Mouse (Mus musculus): ENCODE data around the gene Hist2h2aa1. TPM values are rescaled to one million over a fixed set of nuclear protein-coding genes. Genes with fewer than 3 reads are reported as not detected.

The Hist2h2aa1 gene
- polyA plus RNA-seq, 1 experiment from 2014 or later = 55.7 TPM

- Histone ChIP-seq H3K9me3 (ENCODE audit: control insufficient read depth) (no peaks in the 10 kb centered on the region), H3K27me3 (replicated peaks; ENCODE audit: control insufficient read depth, insufficient read depth, low read length) (no peaks in the 10 kb centered on the region), H3K4me1 (replicated peaks; ENCODE audit: control insufficient read depth, insufficient read depth, low read length) (peaks cover 12% of the 10 kb centered on the region), H3K9ac (ENCODE audit: low read depth, low read length) (no peak overlapping the region; the same call in 1 of the 2 replicates), H3K4me2 (replicated peaks; ENCODE audit: low read depth) (peak overlapping the region; percentile 56), H3K27ac (ENCODE audit: low read depth, low read length) (no peak overlapping the region), H3K4me3 (ENCODE audit: low read depth, low read length) (0 out of 2 replicates have a peak overlapping the region, but pooled peaks have one; percentile 6), H3K36me3 (ENCODE audit: control insufficient read depth, insufficient read depth) (no peaks in the 10 kb centered on the region)
- no peak for ATAC-seq
- TF ChIP-seq CTCF (IDR thresholded peaks at IDR 0.05; ENCODE audit: low read depth) = no peak
- WGBS = 25% methylated on average over 6 of the region's 6 CpGs
These were observed 3.1 kb downstream of the Hist2h2aa1 start for GRCm38 (mm10) chr3:96248141-96249033.

DNA sequence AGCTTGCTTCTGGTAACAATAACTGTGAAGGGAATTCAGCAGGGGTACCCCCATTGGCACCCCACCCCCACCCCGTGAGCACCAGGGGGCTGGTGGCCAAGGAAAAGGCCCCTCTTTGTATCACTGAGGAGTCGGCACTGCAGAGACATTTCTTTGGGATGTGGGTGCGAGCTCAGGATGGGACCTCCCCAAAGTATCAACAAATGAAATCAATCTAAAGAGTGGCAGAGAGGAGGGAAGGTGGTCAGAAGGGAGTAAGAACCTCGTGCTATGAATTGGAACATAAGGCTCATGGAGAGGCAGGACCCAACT lies 3.7 kb downstream of the Hist2h2aa1 start:
- H3K4me1 ChIP-seq (replicated peaks; ENCODE audit: control insufficient read depth, insufficient read depth, low read length) = peaks cover 6% of the 10 kb centered on the region
- no peak overlapping the region for H3K4me3 ChIP-seq (ENCODE audit: low read depth, low read length)
- H3K9me3 ChIP-seq (ENCODE audit: control insufficient read depth) = no peaks in the 10 kb centered on the region
- no peak overlapping the region; the same call in 1 of the 2 replicates for H3K9ac ChIP-seq (ENCODE audit: low read depth, low read length)
- H3K27ac ChIP-seq (ENCODE audit: low read depth, low read length) = no peak overlapping the region
- WGBS = 47% methylated on average over 4 of the region's 4 CpGs
- no peaks in the 10 kb centered on the region for H3K36me3 ChIP-seq (ENCODE audit: control insufficient read depth, insufficient read depth)
- ATAC-seq = no peak
- TF ChIP-seq CTCF (IDR thresholded peaks at IDR 0.05; ENCODE audit: low read depth) = no peak
- no peaks in the 10 kb centered on the region for H3K27me3 ChIP-seq (replicated peaks; ENCODE audit: control insufficient read depth, insufficient read depth, low read length)
- 0 out of 2 replicates have a peak overlapping the region, but pooled peaks have one; percentile 56 for H3K4me2 ChIP-seq (replicated peaks; ENCODE audit: low read depth)

DNA sequence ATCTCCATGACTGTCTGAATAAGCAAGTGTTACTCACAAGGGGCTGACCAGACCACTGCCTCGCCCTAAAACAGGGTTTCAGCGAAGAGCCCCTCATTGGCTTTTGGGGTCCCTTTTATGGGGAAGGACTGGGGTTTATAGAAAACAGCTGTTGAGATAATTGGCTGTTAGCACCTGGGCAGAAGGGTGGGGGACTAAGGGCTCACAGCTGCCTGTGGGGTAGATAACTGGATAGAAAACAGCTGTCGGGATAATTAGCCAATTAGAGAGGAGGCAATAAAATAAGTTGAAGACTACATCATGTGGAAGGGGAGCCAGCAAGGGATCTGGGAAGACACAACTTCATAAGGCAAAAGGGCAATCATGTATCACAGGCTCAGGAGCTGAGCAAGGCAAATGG lies 5.6 kb downstream of the Hist2h2aa1 start:
- ATAC-seq = no peak
- H3K27ac ChIP-seq (ENCODE audit: low read depth, low read length) = no peak overlapping the region
- no peak for TF ChIP-seq CTCF (IDR thresholded peaks at IDR 0.05; ENCODE audit: low read depth)
- H3K4me2 ChIP-seq (replicated peaks; ENCODE audit: low read depth) = no peak overlapping the region
- H3K4me1 ChIP-seq (replicated peaks; ENCODE audit: control insufficient read depth, insufficient read depth, low read length) = no peaks in the 10 kb centered on the region
- 52% methylated on average over 3 of the region's 3 CpGs for WGBS
- H3K9me3 ChIP-seq (ENCODE audit: control insufficient read depth) = no peaks in the 10 kb centered on the region
- no peaks in the 10 kb centered on the region for H3K36me3 ChIP-seq (ENCODE audit: control insufficient read depth, insufficient read depth)
- no peak overlapping the region for H3K9ac ChIP-seq (ENCODE audit: low read depth, low read length)
- H3K4me3 ChIP-seq (ENCODE audit: low read depth, low read length) = no peak overlapping the region
- H3K27me3 ChIP-seq (replicated peaks; ENCODE audit: control insufficient read depth, insufficient read depth, low read length) = no peaks in the 10 kb centered on the region

DNA sequence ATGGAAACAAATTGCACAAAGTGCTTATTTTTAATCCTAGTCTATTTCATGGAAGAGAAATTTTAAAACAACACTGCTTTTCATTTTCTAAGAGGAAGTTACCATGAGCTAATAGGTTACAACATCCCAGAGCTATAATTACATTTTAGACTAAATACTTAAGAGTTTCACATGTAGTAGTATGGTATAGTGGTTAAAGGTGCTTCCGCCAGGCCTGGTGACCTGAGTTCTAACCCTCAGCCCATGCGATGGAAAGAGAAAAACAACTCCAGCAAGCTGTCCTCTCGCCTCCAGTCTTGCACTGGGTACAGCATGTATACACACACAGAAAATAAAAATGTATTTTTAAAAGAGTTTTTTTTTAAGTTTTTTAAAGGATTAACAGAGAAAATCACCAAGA lies 6.5 kb downstream of the Hist2h2aa1 start:
- no peak overlapping the region for H3K4me2 ChIP-seq (replicated peaks; ENCODE audit: low read depth)
- H3K4me1 ChIP-seq (replicated peaks; ENCODE audit: control insufficient read depth, insufficient read depth, low read length) = no peaks in the 10 kb centered on the region
- no peak overlapping the region for H3K4me3 ChIP-seq (ENCODE audit: low read depth, low read length)
- no peak overlapping the region for H3K27ac ChIP-seq (ENCODE audit: low read depth, low read length)
- no peaks in the 10 kb centered on the region for H3K27me3 ChIP-seq (replicated peaks; ENCODE audit: control insufficient read depth, insufficient read depth, low read length)
- 85% methylated on average over 3 of the region's 3 CpGs for WGBS
- no peaks in the 10 kb centered on the region for H3K9me3 ChIP-seq (ENCODE audit: control insufficient read depth)
- no peak for TF ChIP-seq CTCF (IDR thresholded peaks at IDR 0.05; ENCODE audit: low read depth)
- ATAC-seq = no peak
- no peak overlapping the region for H3K9ac ChIP-seq (ENCODE audit: low read depth, low read length)
- H3K36me3 ChIP-seq (ENCODE audit: control insufficient read depth, insufficient read depth) = no peaks in the 10 kb centered on the region

- no peak overlapping the region for H3K27ac ChIP-seq (ENCODE audit: low read depth, low read length)
- no peak for ATAC-seq
- no peak for TF ChIP-seq CTCF (IDR thresholded peaks at IDR 0.05; ENCODE audit: low read depth)
- H3K27me3 ChIP-seq (replicated peaks; ENCODE audit: control insufficient read depth, insufficient read depth, low read length) = no peaks in the 10 kb centered on the region
- no peaks in the 10 kb centered on the region for H3K36me3 ChIP-seq (ENCODE audit: control insufficient read depth, insufficient read depth)
- H3K9me3 ChIP-seq (ENCODE audit: control insufficient read depth) = no peaks in the 10 kb centered on the region
- no peak overlapping the region for H3K4me3 ChIP-seq (ENCODE audit: low read depth, low read length)
- no peaks in the 10 kb centered on the region for H3K4me1 ChIP-seq (replicated peaks; ENCODE audit: control insufficient read depth, insufficient read depth, low read length)
- WGBS = 69% methylated on average over 10 of the region's 10 CpGs
- no peak overlapping the region for H3K4me2 ChIP-seq (replicated peaks; ENCODE audit: low read depth)
- H3K9ac ChIP-seq (ENCODE audit: low read depth, low read length) = no peak overlapping the region
These were observed 9.5 kb downstream of the Hist2h2aa1 start for GRCm38 (mm10) chr3:96254683-96255355.

GRCm38 (mm10) chr3:96255926-96256593 lies 10.8 kb downstream of the Hist2h2aa1 start:
- no peaks in the 10 kb centered on the region for H3K36me3 ChIP-seq (ENCODE audit: control insufficient read depth, insufficient read depth)
- ATAC-seq = peak; percentile 64
- WGBS = 23% methylated on average over 5 of the region's 5 CpGs
- H3K4me2 ChIP-seq (replicated peaks; ENCODE audit: low read depth) = peak overlapping the region; percentile 33; the same call in 1 of the 2 replicates
- H3K27ac ChIP-seq (ENCODE audit: low read depth, low read length) = no peak overlapping the region
- no peak overlapping the region for H3K9ac ChIP-seq (ENCODE audit: low read depth, low read length)
- no peaks in the 10 kb centered on the region for H3K4me1 ChIP-seq (replicated peaks; ENCODE audit: control insufficient read depth, insufficient read depth, low read length)
- H3K27me3 ChIP-seq (replicated peaks; ENCODE audit: control insufficient read depth, insufficient read depth, low read length) = no peaks in the 10 kb centered on the region
- TF ChIP-seq CTCF (IDR thresholded peaks at IDR 0.05; ENCODE audit: low read depth) = no peak
- H3K4me3 ChIP-seq (ENCODE audit: low read depth, low read length) = 0 out of 2 replicates have a peak overlapping the region, but pooled peaks have one; percentile 6
- no peaks in the 10 kb centered on the region for H3K9me3 ChIP-seq (ENCODE audit: control insufficient read depth)
